Mouse (Mus musculus) heart, embryonic 11.5 days (tissue): ENCODE measurements at regions not wholly inside any gene's neighbourhood (a gene's known extent, or its start where the extent isn't known, plus 50 kb on each side); places are given as distances from the start of the nearest gene placed in this dataset.

Experiments used
- ATAC-seq: fragments of 200-750 bp; cut with Nextera tagmentation; replicated peaks from 2 replicates; pipeline ENCODE4 v1.8.0; 2017; ENCODE audit warnings: moderate library complexity; ENCODE audit not compliant: insufficient number of reproducible peaks, low FRiP score, low TSS enrichment
- H3K27ac ChIP-seq: fragments of 300-500 bp; sonication (generic); 2 replicates; pipeline ENCODE4 v1.5.1; 2014; ENCODE audit warnings: mild to moderate bottlenecking, low read depth, low read length
- H3K27me3 ChIP-seq: fragments of 300-500 bp; sonication (generic); 2 replicates; pipeline ENCODE4 v1.6.1; 2014; ENCODE audit warnings: mild to moderate bottlenecking, low read length, mixed read lengths; ENCODE audit not compliant: control insufficient read depth, insufficient read depth
- H3K36me3 ChIP-seq: fragments of 300-500 bp; sonication (generic); 2 replicates; pipeline ENCODE4 v1.6.1; 2014; ENCODE audit warnings: mild to moderate bottlenecking, low read length, moderate library complexity, mixed read lengths; ENCODE audit not compliant: control insufficient read depth, insufficient read depth
- H3K4me1 ChIP-seq: fragments of 300-500 bp; sonication (generic); 2 replicates; pipeline ENCODE4 v1.6.1; 2014; ENCODE audit warnings: low read length; ENCODE audit not compliant: control insufficient read depth, insufficient read depth
- H3K4me2 ChIP-seq: fragments of 300-500 bp; sonication (generic); 2 replicates; pipeline ENCODE4 v1.6.1; 2014; ENCODE audit warnings: mild to moderate bottlenecking, moderate library complexity
- H3K4me3 ChIP-seq: fragments of 300-500 bp; sonication (generic); 2 replicates; pipeline ENCODE4 v1.5.1; 2014; ENCODE audit warnings: low read depth, low read length
- H3K9ac ChIP-seq: fragments of 300-500 bp; sonication (generic); 2 replicates; pipeline ENCODE4 v1.6.1; 2014; ENCODE audit warnings: mild to moderate bottlenecking, low read depth, low read length, moderate library complexity
- H3K9me3 ChIP-seq: fragments of 300-500 bp; sonication (generic); replicated peaks from 2 replicates; pipeline ENCODE4 v1.6.1; 2016; ENCODE audit warnings: low read length; ENCODE audit not compliant: control insufficient read depth
- whole genome bisulfite sequencing: fragments of 180-500 bp; shearing (Covaris S2); extraction: QIAGEN DNeasy Blood & Tissue Kit; methylation state at CpG from one replicate; pipeline ENCODE4 v1.1.7; 2014; ENCODE audit not compliant: insufficient replicate concordance; 5-methylcytosine and 5-hydroxymethylcytosine counted together

GRCm38 (mm10) chr17:50373496-50374141 lies 80.2 kb upstream of the Dazl start:
- Histone ChIP-seq H3K27ac (no peak overlapping the region), H3K9me3 (no peaks in the 10 kb centered on the region), H3K4me3 (no peak overlapping the region), H3K36me3 (no peaks in the 10 kb centered on the region), H3K4me1 (no peaks in the 10 kb centered on the region), H3K9ac (no peak overlapping the region), H3K27me3 (no peaks in the 10 kb centered on the region), H3K4me2 (no peak overlapping the region)
- 76% methylated on average over 5 of the region's 5 CpGs for WGBS
- ATAC-seq, result no peak

GRCm38 (mm10) chr17:50375465-50375864 lies 82.0 kb upstream of the Dazl start:
- Histone ChIP-seq H3K27me3 (no peaks in the 10 kb centered on the region), H3K27ac (no peak overlapping the region), H3K4me3 (no peak overlapping the region), H3K36me3 (no peaks in the 10 kb centered on the region), H3K9ac (no peak overlapping the region), H3K4me2 (no peak overlapping the region), H3K9me3 (no peaks in the 10 kb centered on the region), H3K4me1 (no peaks in the 10 kb centered on the region)
- WGBS, result 67% methylated on average over 3 of the region's 3 CpGs
- ATAC-seq, result no peak

DNA sequence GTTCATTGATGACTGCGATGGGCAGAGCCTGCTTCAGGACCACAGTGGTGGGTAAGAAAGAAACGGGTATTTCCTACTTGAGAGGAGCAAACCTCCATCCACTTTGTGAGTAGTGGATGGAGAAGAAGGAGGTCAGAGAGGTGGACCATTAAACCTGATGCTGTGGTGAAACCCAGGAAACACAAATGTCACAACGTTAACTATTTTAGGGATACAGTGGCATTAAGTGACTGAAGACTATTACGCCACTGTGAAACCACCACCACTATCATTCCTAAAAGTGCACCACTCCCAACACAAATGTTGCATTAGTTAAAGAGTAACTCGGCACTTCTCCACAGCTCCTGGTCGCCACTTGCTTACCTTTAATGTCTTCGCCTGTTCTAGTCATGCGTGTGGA lies 83.3 kb upstream of the Dazl start:
- no peaks in the 10 kb centered on the region for H3K36me3 ChIP-seq
- no peaks in the 10 kb centered on the region for H3K9me3 ChIP-seq
- H3K27me3 ChIP-seq, result no peaks in the 10 kb centered on the region
- no peak overlapping the region for H3K4me2 ChIP-seq
- H3K4me1 ChIP-seq, result no peaks in the 10 kb centered on the region
- H3K9ac ChIP-seq, result no peak overlapping the region
- WGBS, result 85% methylated on average over 8 of the region's 8 CpGs
- ATAC-seq, result no peak
- H3K27ac ChIP-seq, result no peak overlapping the region
- H3K4me3 ChIP-seq, result no peak overlapping the region

GRCm38 (mm10) chr17:50378141-50378727 lies 84.8 kb upstream of the Dazl start:
- Histone ChIP-seq H3K4me3 (no peak overlapping the region), H3K4me2 (no peak overlapping the region), H3K27me3 (no peaks in the 10 kb centered on the region), H3K9ac (no peak overlapping the region), H3K9me3 (no peaks in the 10 kb centered on the region), H3K4me1 (no peaks in the 10 kb centered on the region), H3K27ac (no peak overlapping the region), H3K36me3 (no peaks in the 10 kb centered on the region)
- WGBS, result 87% methylated on average over 3 of the region's 3 CpGs
- ATAC-seq, result no peak

GRCm38 (mm10) chr17:50388715-50389710 lies 95.6 kb upstream of the Dazl start:
- Histone ChIP-seq H3K4me3 (no peak overlapping the region), H3K27me3 (no peaks in the 10 kb centered on the region), H3K36me3 (no peaks in the 10 kb centered on the region), H3K27ac (no peak overlapping the region), H3K9me3 (no peaks in the 10 kb centered on the region), H3K4me1 (peaks cover 8% of the 10 kb centered on the region), H3K4me2 (no peak overlapping the region), H3K9ac (no peak overlapping the region)
- no peak for ATAC-seq
- 70% methylated on average over 12 of the region's 12 CpGs for WGBS

DNA sequence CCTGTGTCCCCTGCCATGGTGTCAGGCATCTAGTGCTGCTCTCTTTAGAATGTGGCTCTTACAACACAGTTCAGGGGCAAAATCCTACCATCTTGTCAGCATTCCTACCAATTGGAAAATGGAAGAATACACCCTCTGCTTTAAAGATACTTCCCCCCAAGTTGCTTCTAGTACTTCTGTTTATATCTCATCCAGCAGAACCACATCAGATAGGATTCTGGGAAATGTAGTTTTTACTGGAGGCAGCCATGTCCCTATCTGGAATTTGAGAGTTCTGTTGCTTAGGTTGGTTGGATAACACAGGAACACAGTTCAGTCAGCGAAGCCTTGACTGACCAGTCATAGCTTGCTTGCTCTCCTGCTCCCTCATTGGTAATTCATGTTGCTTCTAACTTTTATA lies 96.7 kb upstream of the Dazl start:
- Histone ChIP-seq H3K4me2 (no peak overlapping the region), H3K27me3 (no peaks in the 10 kb centered on the region), H3K9ac (no peak overlapping the region), H3K4me3 (no peak overlapping the region), H3K9me3 (no peaks in the 10 kb centered on the region), H3K4me1 (peaks cover 8% of the 10 kb centered on the region), H3K36me3 (no peaks in the 10 kb centered on the region), H3K27ac (no peak overlapping the region)
- 88% methylated on average over 1 of the region's 1 CpGs for WGBS
- no peak for ATAC-seq

GRCm38 (mm10) chr17:50391207-50391606 lies 97.8 kb upstream of the Dazl start:
- WGBS, result 83% methylated on average over 4 of the region's 4 CpGs

DNA sequence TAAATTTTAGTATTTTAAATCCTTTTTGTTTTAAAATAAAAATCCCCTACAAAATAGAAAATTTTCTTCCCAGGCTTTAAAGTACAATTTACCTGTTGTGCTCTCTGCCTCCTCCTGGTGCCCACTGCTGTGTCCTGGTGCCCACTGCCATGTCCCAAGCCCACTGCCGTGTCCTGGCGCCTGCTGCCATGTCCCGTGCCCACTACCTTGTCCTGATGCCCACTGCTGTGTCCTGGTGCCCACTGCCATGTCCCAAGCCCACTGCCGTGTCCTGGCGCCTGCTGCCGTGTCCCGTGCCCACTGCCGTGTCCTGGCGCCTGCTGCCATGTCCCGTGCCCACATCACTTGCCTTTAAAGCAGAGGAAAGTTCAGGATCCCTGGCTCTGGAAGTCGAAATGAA lies 98.6 kb upstream of the Dazl start:
- WGBS, result 89% methylated on average over 11 of the region's 11 CpGs
- Histone ChIP-seq H3K4me3 (no peak overlapping the region), H3K4me2 (no peak overlapping the region), H3K9me3 (no peaks in the 10 kb centered on the region), H3K36me3 (no peaks in the 10 kb centered on the region), H3K9ac (no peak overlapping the region), H3K4me1 (peaks cover 8% of the 10 kb centered on the region), H3K27ac (no peak overlapping the region), H3K27me3 (no peaks in the 10 kb centered on the region)
- ATAC-seq, result no peak

More at GRCm38 (mm10) chr17:50391207-50391606, 97.8 kb upstream of the Dazl start:
- no peak for ATAC-seq
- Histone ChIP-seq H3K36me3 (no peaks in the 10 kb centered on the region), H3K4me2 (no peak overlapping the region), H3K9ac (no peak overlapping the region), H3K27ac (no peak overlapping the region), H3K4me1 (peaks cover 8% of the 10 kb centered on the region), H3K27me3 (no peaks in the 10 kb centered on the region), H3K9me3 (no peaks in the 10 kb centered on the region), H3K4me3 (no peak overlapping the region)
